Mouse (Mus musculus) intestine, embryonic 14.5 days (tissue): ENCODE measurements around the gene Sohlh2. TPM values are rescaled to one million over a fixed set of nuclear protein-coding genes. Genes with fewer than 3 reads are reported as not detected.

Experiments used
- ATAC-seq: fragments of 200-750 bp; cut with Nextera tagmentation; replicated peaks from 2 replicates; pipeline ENCODE4 v1.8.0; 2017; ENCODE audit warnings: low read depth, moderate number of reproducible peaks, moderate TSS enrichment, moderate library complexity; ENCODE audit not compliant: low FRiP score, low TSS enrichment
- DNase-seq: peaks from one replicate; pipeline ENCODE4 v3.0.0-alpha.2; 2018; ENCODE audit warnings: low spot score
- H3K27ac ChIP-seq: fragments of 300-500 bp; sonication (generic); 2 replicates; pipeline ENCODE4 v1.5.1; 2014; ENCODE audit warnings: low read depth, mild to moderate bottlenecking, control low read depth
- H3K27me3 ChIP-seq: fragments of 300-500 bp; sonication (generic); replicated peaks from 2 replicates; pipeline ENCODE4 v1.6.1; 2014; ENCODE audit warnings: low read length, control low read depth; ENCODE audit not compliant: control insufficient read depth, insufficient read depth
- H3K36me3 ChIP-seq: fragments of 300-500 bp; sonication (generic); 2 replicates; pipeline ENCODE4 v1.6.1; 2014; ENCODE audit warnings: low read length, control low read depth; ENCODE audit not compliant: control insufficient read depth, insufficient read depth
- H3K4me1 ChIP-seq: fragments of 300-500 bp; sonication (generic); replicated peaks from 2 replicates; pipeline ENCODE4 v1.6.1; 2014; ENCODE audit warnings: low read length, control low read depth, mixed read lengths; ENCODE audit not compliant: control insufficient read depth, insufficient read depth
- H3K4me2 ChIP-seq: fragments of 300-500 bp; sonication (generic); 2 replicates; pipeline ENCODE4 v1.6.1; 2014; ENCODE audit warnings: low read length
- H3K4me3 ChIP-seq: fragments of 300-500 bp; sonication (generic); 2 replicates; pipeline ENCODE4 v1.5.1; 2014; ENCODE audit warnings: low read depth, low read length, control low read depth, mixed read lengths
- H3K9ac ChIP-seq: fragments of 300-500 bp; sonication (generic); 2 replicates; pipeline ENCODE4 v1.6.1; 2014; ENCODE audit warnings: mild to moderate bottlenecking, low read length
- H3K9me3 ChIP-seq: fragments of 300-500 bp; sonication (generic); 2 replicates; pipeline ENCODE4 v1.6.1; 2016; ENCODE audit warnings: low read length, control low read depth; ENCODE audit not compliant: control insufficient read depth
- WGBS: fragments of 180-500 bp; shearing (Covaris S2); extraction: QIAGEN DNeasy Blood & Tissue Kit; methylation state at CpG from one replicate; pipeline ENCODE4 v1.1.7; 2014; 5-methylcytosine and 5-hydroxymethylcytosine counted together
- microRNA-seq: library from miRNA; unstranded; fragments of <30 nt; microRNA quantifications from one replicate; pipeline ENCODE4, GENCODE M21; 2016
- polyA plus RNA-seq: library from polyadenylated mRNA; unstranded; fragments of >200 nt; fragmentation: Nextera tagmentation; extraction: Ambion mirVana; gene quantifications from 2 replicates; pipeline ENCODE4 v1.2.1, GENCODE M21; 2014

The Sohlh2 gene
- polyA plus RNA-seq, 1 experiment from 2014 or later, result not detected

GRCm38 (mm10) chr3:55246618-55247272 lies 64.9 kb downstream of the Sohlh2 start:
- Histone ChIP-seq H3K27ac (no peak overlapping the region), H3K36me3 (no peaks in the 10 kb centered on the region), H3K9me3 (no peaks in the 10 kb centered on the region), H3K4me3 (no peak overlapping the region), H3K27me3 (peaks cover 14% of the 10 kb centered on the region; the same call in 1 of the 2 replicates), H3K4me2 (no peak overlapping the region), H3K9ac (no peak overlapping the region), H3K4me1 (peaks cover 3% of the 10 kb centered on the region; the same call in 1 of the 2 replicates)
- ATAC-seq (no peak), DNase-seq (no peak)
- 88% methylated on average over 12 of the region's 12 CpGs for WGBS

DNA sequence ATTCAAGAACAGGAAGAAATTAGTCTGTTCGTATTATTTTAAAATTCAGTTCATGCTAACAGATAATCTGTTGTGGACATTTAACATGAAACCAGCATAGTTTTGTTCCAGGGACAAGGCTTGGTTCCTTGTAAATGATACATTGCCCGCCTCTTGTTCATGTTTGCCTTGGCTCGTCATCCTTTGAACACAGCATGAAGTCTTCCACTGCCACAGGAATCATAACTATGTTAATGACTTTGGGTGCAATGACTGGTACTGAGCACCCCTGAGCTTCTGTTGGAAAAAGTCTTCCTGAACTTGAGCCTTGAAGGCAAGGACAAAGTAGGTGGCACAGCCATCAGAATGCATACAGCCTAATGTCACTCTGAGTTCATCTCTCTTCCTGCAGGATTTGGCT lies 66.2 kb downstream of the Sohlh2 start:
- ATAC-seq (no peak), DNase-seq (no peak)
- H3K36me3 ChIP-seq, result no peaks in the 10 kb centered on the region
- WGBS, result 94% methylated on average over 3 of the region's 3 CpGs
- no peak overlapping the region for H3K4me3 ChIP-seq
- H3K4me2 ChIP-seq, result no peak overlapping the region
- no peak overlapping the region for H3K27ac ChIP-seq
- no peaks in the 10 kb centered on the region for H3K9me3 ChIP-seq
- H3K4me1 ChIP-seq, result peaks cover under 1% of the 10 kb centered on the region; the same call in 1 of the 2 replicates
- H3K9ac ChIP-seq, result no peak overlapping the region
- peaks cover 11% of the 10 kb centered on the region; the same call in 1 of the 2 replicates for H3K27me3 ChIP-seq

DNA sequence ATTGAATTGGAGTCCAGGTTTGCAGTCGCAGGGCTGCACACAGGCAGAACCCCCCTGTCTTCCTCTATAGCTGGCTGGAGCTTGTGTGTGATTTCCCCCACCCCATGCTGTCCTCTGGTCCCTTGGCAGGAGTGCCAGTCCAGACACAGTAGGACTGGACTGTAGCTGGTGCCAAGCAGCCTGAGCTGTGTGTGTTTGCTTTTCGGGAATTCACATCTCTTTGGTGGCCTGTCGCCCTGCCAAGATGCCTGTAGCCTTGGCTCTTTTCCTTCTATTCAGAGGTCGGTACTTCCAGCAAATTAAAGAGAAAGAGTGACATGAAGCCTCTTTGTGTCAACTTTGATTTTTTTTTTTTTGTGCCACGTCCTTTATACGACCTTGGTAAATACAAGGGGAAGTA lies 66.7 kb downstream of the Sohlh2 start:
- no peaks in the 10 kb centered on the region for H3K4me1 ChIP-seq
- DNase-seq (no peak), ATAC-seq (no peak)
- no peak overlapping the region for H3K4me2 ChIP-seq
- H3K27ac ChIP-seq, result no peak overlapping the region
- no peak overlapping the region for H3K9ac ChIP-seq
- H3K4me3 ChIP-seq, result no peak overlapping the region
- peaks cover 6% of the 10 kb centered on the region; the same call in 1 of the 2 replicates for H3K27me3 ChIP-seq
- H3K36me3 ChIP-seq, result no peaks in the 10 kb centered on the region
- WGBS, result 73% methylated on average over 6 of the region's 6 CpGs
- H3K9me3 ChIP-seq, result no peaks in the 10 kb centered on the region

DNA sequence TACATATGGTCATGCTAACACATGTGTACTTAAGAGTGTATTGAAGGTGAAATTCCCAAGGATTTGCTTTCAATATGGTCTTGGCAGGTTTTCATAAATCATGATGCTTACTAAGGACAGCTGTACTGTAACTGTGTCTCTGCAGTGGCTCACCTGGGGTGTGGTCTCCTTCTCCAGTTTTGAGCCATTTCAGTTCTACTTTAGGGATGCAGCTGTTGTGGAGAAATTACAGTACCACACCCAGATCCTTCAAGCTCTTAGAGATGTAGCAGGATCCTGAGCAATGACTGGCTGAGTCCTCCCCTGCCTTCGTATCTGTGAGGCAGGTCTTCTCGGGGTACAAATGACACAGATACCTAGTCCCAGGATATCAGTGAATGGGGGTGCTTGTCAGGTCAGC lies 68.8 kb downstream of the Sohlh2 start:
- Histone ChIP-seq H3K4me1 (no peaks in the 10 kb centered on the region), H3K27me3 (no peaks in the 10 kb centered on the region), H3K9ac (no peak overlapping the region), H3K4me2 (no peak overlapping the region), H3K9me3 (no peaks in the 10 kb centered on the region), H3K4me3 (no peak overlapping the region), H3K27ac (no peak overlapping the region), H3K36me3 (no peaks in the 10 kb centered on the region)
- no peak for ATAC-seq
- DNase-seq, result no peak
- WGBS, result 84% methylated on average over 2 of the region's 2 CpGs

Small RNA genes lying within 50 kb of the gene (microRNA-seq; reads per million reads assigned to microRNA genes)
- gene Gm22029, result not detected

Other genes with a start within 250 kb of the Sohlh2 start
- 1.3 and 2.3 TPM in 2 replicates for gene Ccna1, start 126.5 kb upstream of the Sohlh2 start, polyA plus RNA-seq
- 42.8 and 47.1 TPM in 2 replicates for gene Spg20, start 69.9 kb upstream of the Sohlh2 start, polyA plus RNA-seq
- not detected in 2 replicates for gene Ccdc169, start 44.7 kb upstream of the Sohlh2 start, polyA plus RNA-seq
- 14.2 and 15.5 TPM in 2 replicates for gene Dclk1, start 60.3 kb downstream of the Sohlh2 start, polyA plus RNA-seq